Comparison of ENCODE assay signal across 8 mouse cellular contexts in the genomic region with DNA sequence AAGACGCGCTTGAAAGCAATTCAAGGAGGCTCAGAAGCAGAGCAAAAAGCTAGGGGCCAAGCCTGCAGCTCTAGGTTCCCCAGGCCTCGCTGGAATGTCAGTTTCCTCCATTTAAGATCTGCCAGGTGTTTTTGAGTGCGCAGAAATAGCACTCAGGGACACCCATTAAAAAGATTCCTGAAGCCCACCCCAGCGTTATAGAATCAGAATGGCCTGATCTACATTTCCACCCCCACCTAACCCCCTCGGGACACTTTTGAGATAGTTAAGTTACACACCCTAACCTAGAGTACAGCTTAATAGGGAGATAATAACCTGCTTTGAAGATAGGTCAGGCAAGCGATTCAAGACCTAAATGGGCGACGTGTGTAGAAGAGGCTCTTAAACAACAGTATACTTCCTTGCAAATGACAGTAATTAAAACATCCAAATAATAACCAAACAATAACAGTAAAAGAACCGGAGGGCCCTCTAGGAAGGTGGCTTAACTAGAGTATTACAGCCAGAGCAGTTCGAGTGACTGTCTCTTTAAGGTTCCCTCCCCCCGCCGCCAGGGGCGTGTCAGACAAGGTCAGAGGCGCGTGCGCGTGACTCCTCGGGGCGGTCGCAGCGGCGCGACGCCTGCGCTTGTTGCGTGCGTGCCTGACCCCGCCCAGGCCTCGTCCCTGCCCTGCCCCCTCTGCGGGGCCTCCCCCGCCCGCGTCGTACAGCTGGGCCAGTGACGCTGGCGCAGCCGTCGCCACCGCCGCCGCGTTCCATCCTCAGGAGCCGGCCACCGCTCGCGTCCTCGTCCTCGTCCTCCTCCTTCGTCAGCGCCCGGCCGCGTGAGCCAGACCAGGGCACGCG. TPM values are rescaled to one million over a fixed set of nuclear protein-coding genes. Genes with fewer than 3 reads are reported as not detected.
DNase-seq lines count a peak whose midpoint lies in the region; ATAC-seq and TF ChIP-seq lines count a peak whose summit lies in the region.

A gene (plus strand): TSS at position 662 of the 846 bp plus-strand sequence.

- H3K4me3 ChIP-seq in G1E (ENCODE audit: low read depth, low read length) = peak within 1 kb of the TSS; percentile 92
- peak within 1 kb of the TSS; percentile 82 for H3K4me3 ChIP-seq in forebrain, postnatal 0 days (ENCODE audit: low read depth, low read length)
- peak within 1 kb of the TSS; percentile 98 for H3K4me3 ChIP-seq in lung, embryonic 15.5 days

- H3K27ac ChIP-seq in forebrain, postnatal 0 days (ENCODE audit: low read depth, low read length) = peak within 1 kb of the TSS; percentile 97
- H3K27ac ChIP-seq in lung, embryonic 15.5 days = peak within 1 kb of the TSS; percentile 98

- peak; percentile 96 for DNase-seq in G1E (ENCODE audit: low spot score)
- peak; percentile 99 for DNase-seq in cerebellum, adult 18-20 months
- peak; percentile 99 for DNase-seq in forebrain, postnatal 0 days
- peak; percentile 99 for DNase-seq in heart, postnatal 4 days
- DNase-seq in layer of hippocampus, adult 8-10 months (ENCODE audit: low spot score in 2 of 2) = peak; percentile 97 to 99
- DNase-seq in ovary, adult 18-20 months (ENCODE audit: low spot score) = peak; percentile 96
- peak; percentile 99 for DNase-seq in thymus, postnatal 0 days (ENCODE audit: low spot score)

- H3K4me1 ChIP-seq in G1E (ENCODE audit: insufficient read depth, low read depth, low read length) = peaks cover 64% of the 10 kb centered on the region
- peaks cover 4% of the 10 kb centered on the region; the same call in 1 of the 2 replicates for H3K4me1 ChIP-seq in forebrain, postnatal 0 days (ENCODE audit: insufficient read depth)
- H3K4me1 ChIP-seq in lung, embryonic 15.5 days = peaks cover 25% of the 10 kb centered on the region

- no peak for TF ChIP-seq CTCF in G1E (IDR thresholded peaks at IDR 0.05; ENCODE audit: low read depth, low read length)
- TF ChIP-seq CTCF in forebrain, postnatal 0 days (IDR thresholded peaks at IDR 0.05; ENCODE audit: low read depth) = peak; percentile 58

- peak within 1 kb of the TSS; percentile 80 for H3K9ac ChIP-seq in forebrain, postnatal 0 days
- H3K9ac ChIP-seq in lung, embryonic 15.5 days = peak within 1 kb of the TSS; percentile 92

- peak within 1 kb of the TSS; percentile 76 for H3K4me2 ChIP-seq in forebrain, postnatal 0 days (ENCODE audit: low read depth)
- H3K4me2 ChIP-seq in lung, embryonic 15.5 days = peak within 1 kb of the TSS; percentile 65

- peaks cover 25% of the 10 kb centered on the region for H3K36me3 ChIP-seq in G1E (replicated peaks)
- H3K36me3 ChIP-seq in forebrain, postnatal 0 days (ENCODE audit: insufficient read depth) = no peaks in the 10 kb centered on the region
- H3K36me3 ChIP-seq in lung, embryonic 15.5 days = no peaks in the 10 kb centered on the region

- H3K9me3 ChIP-seq in G1E (replicated peaks) = no peaks in the 10 kb centered on the region
- H3K9me3 ChIP-seq in forebrain, postnatal 0 days (ENCODE audit: low read length) = no peaks in the 10 kb centered on the region
- no peaks in the 10 kb centered on the region for H3K9me3 ChIP-seq in lung, embryonic 15.5 days

- whole genome bisulfite sequencing in forebrain, postnatal 0 days = 4% methylated on average over 50 of the region's 56 CpGs
- WGBS in lung, embryonic 15.5 days = 2% methylated on average over 56 of the region's 56 CpGs

- H3K27me3 ChIP-seq in G1E (ENCODE audit: insufficient read depth, low read length) = no peaks in the 10 kb centered on the region; the same call in 1 of the 2 replicates
- H3K27me3 ChIP-seq in forebrain, postnatal 0 days (ENCODE audit: insufficient read depth, low read length) = no peaks in the 10 kb centered on the region
- no peaks in the 10 kb centered on the region for H3K27me3 ChIP-seq in lung, embryonic 15.5 days

- peak; percentile 83 for ATAC-seq in G1E (ENCODE audit: extremely low read depth, insufficient number of reproducible peaks, low FRiP score, poor library complexity, severe bottlenecking)
- ATAC-seq in forebrain, postnatal 0 days = peak; percentile 98
- peak; percentile 98 for ATAC-seq in lung, embryonic 15.5 days (ENCODE audit: borderline replicate concordance, extremely low read depth, low FRiP score, low TSS enrichment)

RNA-seq across cellular contexts. Expression of the gene that starts here (rescaled TPM):
- total RNA-seq in G1E (2014; fragmentation: Nextera tagmentation) (123 and 135 TPM in 2 replicates), G1E (2017) (66.4 and 66.6 TPM in 2 replicates)
- polyA plus RNA-seq in G1E (2012) = 24.0 and 29.6 TPM in 2 replicates
- total RNA-seq in forebrain, postnatal 0 days (2014; rRNA removed) = 12.5 and 15.3 TPM in 2 replicates
- 6.8 and 8.0 TPM in 2 replicates for polyA plus RNA-seq in forebrain, postnatal 0 days (2015; fragmentation: Nextera tagmentation; extraction: Ambion mirVana)
- 10 to 100 TPM; 46.3 to 49.6 TPM for total RNA-seq in heart, postnatal 4 days (2021)
- total RNA-seq in layer of hippocampus, adult 8-10 months (2022) = 10 to 100 TPM; 62.8 to 67.0 (median 65.0) TPM
- polyA plus RNA-seq in lung, embryonic 15.5 days (2015; fragmentation: Nextera tagmentation; extraction: Ambion mirVana) = 17.3 and 17.4 TPM in 2 replicates
- 21.0 and 21.1 TPM in 2 replicates for polyA plus RNA-seq in thymus, postnatal 0 days (2015; fragmentation: Nextera tagmentation; extraction: Ambion mirVana)

Comparison
In these comparisons a context has a peak if more than half of its experiments do, and no peak if none do; other contexts are left out.
1. Peak in every context shown above with its lines: DNase-seq, ATAC-seq, H3K4me3 ChIP-seq and H3K27ac ChIP-seq.